Mouse (Mus musculus): Measurements from ENCODE around the gene Hipk2. TPM values are rescaled to one million over a fixed set of nuclear protein-coding genes. Genes with fewer than 3 reads are reported as not detected.

Hipk2 gene
- polyA plus RNA-seq, 1 experiment: 16.9 TPM

GRCm38 (mm10) chr6:38874035-38874434 lies 1.9 kb downstream of the Hipk2 start:
- TF ChIP-seq CTCF (IDR thresholded peaks at IDR 0.05; ENCODE audit: borderline replicate concordance, control insufficient read depth, extremely low read depth, insufficient read depth, low read length, poor library complexity): no peak
- TF ChIP-seq POLR2A (IDR thresholded peaks at IDR 0.05; ENCODE audit: control insufficient read depth, extremely low read depth, insufficient read depth, low read length, poor library complexity): no peak
- H3K36me3 ChIP-seq (ENCODE audit: control insufficient read depth, insufficient read depth, low read length): no peaks in the 10 kb centered on the region
- WGBS: 9% methylated on average over 8 of the region's 8 CpGs
- peak; percentile 40 for DNase-seq
- H3K27ac ChIP-seq (ENCODE audit: control insufficient read depth, insufficient read depth, low read length): no peak overlapping the region
- H3K4me3 ChIP-seq (ENCODE audit: control insufficient read depth, insufficient read depth, low read length): peak overlapping the region; percentile 23; the same call in 1 of the 2 replicates
- no peaks in the 10 kb centered on the region for H3K27me3 ChIP-seq (ENCODE audit: control insufficient read depth, insufficient read depth, low read length)
- 0 out of 2 replicates have a peak, but pooled peaks cover 4% of the 10 kb centered on the region for H3K4me1 ChIP-seq (replicated peaks; ENCODE audit: control insufficient read depth, insufficient read depth, low read length)

GRCm38 (mm10) chr6:38873316-38873715 lies 2.6 kb downstream of the Hipk2 start:
- H3K27ac ChIP-seq (ENCODE audit: control insufficient read depth, insufficient read depth, low read length): no peak overlapping the region
- 0 out of 2 replicates have a peak, but pooled peaks cover 4% of the 10 kb centered on the region for H3K4me1 ChIP-seq (replicated peaks; ENCODE audit: control insufficient read depth, insufficient read depth, low read length)
- H3K27me3 ChIP-seq (ENCODE audit: control insufficient read depth, insufficient read depth, low read length): no peaks in the 10 kb centered on the region
- TF ChIP-seq POLR2A (IDR thresholded peaks at IDR 0.05; ENCODE audit: control insufficient read depth, extremely low read depth, insufficient read depth, low read length, poor library complexity) (no peak), CTCF (IDR thresholded peaks at IDR 0.05; ENCODE audit: borderline replicate concordance, control insufficient read depth, extremely low read depth, insufficient read depth, low read length, poor library complexity) (no peak)
- no peak for DNase-seq
- no peak overlapping the region for H3K4me3 ChIP-seq (ENCODE audit: control insufficient read depth, insufficient read depth, low read length)
- WGBS: 92% methylated on average over 1 of the region's 1 CpGs
- H3K36me3 ChIP-seq (ENCODE audit: control insufficient read depth, insufficient read depth, low read length): no peaks in the 10 kb centered on the region

- Histone ChIP-seq H3K36me3 (ENCODE audit: control insufficient read depth, insufficient read depth, low read length) (no peaks in the 10 kb centered on the region), H3K4me3 (ENCODE audit: control insufficient read depth, insufficient read depth, low read length) (no peak overlapping the region), H3K4me1 (replicated peaks; ENCODE audit: control insufficient read depth, insufficient read depth, low read length) (no peaks in the 10 kb centered on the region), H3K27me3 (ENCODE audit: control insufficient read depth, insufficient read depth, low read length) (no peaks in the 10 kb centered on the region), H3K27ac (ENCODE audit: control insufficient read depth, insufficient read depth, low read length) (no peak overlapping the region)
- 62% methylated on average over 7 of the region's 7 CpGs for WGBS
- TF ChIP-seq CTCF (IDR thresholded peaks at IDR 0.05; ENCODE audit: borderline replicate concordance, control insufficient read depth, extremely low read depth, insufficient read depth, low read length, poor library complexity): no peak
- TF ChIP-seq POLR2A (IDR thresholded peaks at IDR 0.05; ENCODE audit: control insufficient read depth, extremely low read depth, insufficient read depth, low read length, poor library complexity): no peak
- no peak for DNase-seq
These were observed 4.9 kb downstream of the Hipk2 start for GRCm38 (mm10) chr6:38871051-38871450.

GRCm38 (mm10) chr6:38870070-38870469 lies 5.9 kb downstream of the Hipk2 start:
- H3K4me1 ChIP-seq (replicated peaks; ENCODE audit: control insufficient read depth, insufficient read depth, low read length): no peaks in the 10 kb centered on the region
- WGBS: 83% methylated on average over 2 of the region's 2 CpGs
- TF ChIP-seq POLR2A (IDR thresholded peaks at IDR 0.05; ENCODE audit: control insufficient read depth, extremely low read depth, insufficient read depth, low read length, poor library complexity): no peak
- no peak for TF ChIP-seq CTCF (IDR thresholded peaks at IDR 0.05; ENCODE audit: borderline replicate concordance, control insufficient read depth, extremely low read depth, insufficient read depth, low read length, poor library complexity)
- H3K27ac ChIP-seq (ENCODE audit: control insufficient read depth, insufficient read depth, low read length): no peak overlapping the region
- no peak for DNase-seq
- no peaks in the 10 kb centered on the region for H3K36me3 ChIP-seq (ENCODE audit: control insufficient read depth, insufficient read depth, low read length)
- no peak overlapping the region for H3K4me3 ChIP-seq (ENCODE audit: control insufficient read depth, insufficient read depth, low read length)
- H3K27me3 ChIP-seq (ENCODE audit: control insufficient read depth, insufficient read depth, low read length): no peaks in the 10 kb centered on the region

- no peaks in the 10 kb centered on the region for H3K27me3 ChIP-seq (ENCODE audit: control insufficient read depth, insufficient read depth, low read length)
- no peaks in the 10 kb centered on the region; the same call in 1 of the 2 replicates for H3K4me1 ChIP-seq (replicated peaks; ENCODE audit: control insufficient read depth, insufficient read depth, low read length)
- no peak overlapping the region for H3K27ac ChIP-seq (ENCODE audit: control insufficient read depth, insufficient read depth, low read length)
- 95% methylated on average over 1 of the region's 1 CpGs for WGBS
- TF ChIP-seq POLR2A (IDR thresholded peaks at IDR 0.05; ENCODE audit: control insufficient read depth, extremely low read depth, insufficient read depth, low read length, poor library complexity): no peak
- TF ChIP-seq CTCF (IDR thresholded peaks at IDR 0.05; ENCODE audit: borderline replicate concordance, control insufficient read depth, extremely low read depth, insufficient read depth, low read length, poor library complexity): no peak
- no peaks in the 10 kb centered on the region for H3K36me3 ChIP-seq (ENCODE audit: control insufficient read depth, insufficient read depth, low read length)
- H3K4me3 ChIP-seq (ENCODE audit: control insufficient read depth, insufficient read depth, low read length): no peak overlapping the region
- no peak for DNase-seq
These were observed 7.0 kb downstream of the Hipk2 start for GRCm38 (mm10) chr6:38868974-38869373.

- Histone ChIP-seq H3K27ac (ENCODE audit: control insufficient read depth, insufficient read depth, low read length) (no peak overlapping the region), H3K4me1 (replicated peaks; ENCODE audit: control insufficient read depth, insufficient read depth, low read length) (no peaks in the 10 kb centered on the region; the same call in 1 of the 2 replicates), H3K4me3 (ENCODE audit: control insufficient read depth, insufficient read depth, low read length) (no peak overlapping the region), H3K36me3 (ENCODE audit: control insufficient read depth, insufficient read depth, low read length) (no peaks in the 10 kb centered on the region), H3K27me3 (ENCODE audit: control insufficient read depth, insufficient read depth, low read length) (no peaks in the 10 kb centered on the region)
- no peak for DNase-seq
- 89% methylated on average over 1 of the region's 1 CpGs for WGBS
- no peak for TF ChIP-seq POLR2A (IDR thresholded peaks at IDR 0.05; ENCODE audit: control insufficient read depth, extremely low read depth, insufficient read depth, low read length, poor library complexity)
- no peak for TF ChIP-seq CTCF (IDR thresholded peaks at IDR 0.05; ENCODE audit: borderline replicate concordance, control insufficient read depth, extremely low read depth, insufficient read depth, low read length, poor library complexity)
These were observed 8.7 kb downstream of the Hipk2 start for GRCm38 (mm10) chr6:38867291-38867690.

- WGBS: 94% methylated on average over 2 of the region's 2 CpGs
- H3K4me3 ChIP-seq (ENCODE audit: control insufficient read depth, insufficient read depth, low read length): no peak overlapping the region
- no peak for TF ChIP-seq CTCF (IDR thresholded peaks at IDR 0.05; ENCODE audit: borderline replicate concordance, control insufficient read depth, extremely low read depth, insufficient read depth, low read length, poor library complexity)
- no peak for TF ChIP-seq POLR2A (IDR thresholded peaks at IDR 0.05; ENCODE audit: control insufficient read depth, extremely low read depth, insufficient read depth, low read length, poor library complexity)
- H3K27me3 ChIP-seq (ENCODE audit: control insufficient read depth, insufficient read depth, low read length): no peaks in the 10 kb centered on the region
- DNase-seq: no peak
- no peak overlapping the region for H3K27ac ChIP-seq (ENCODE audit: control insufficient read depth, insufficient read depth, low read length)
- H3K36me3 ChIP-seq (ENCODE audit: control insufficient read depth, insufficient read depth, low read length): no peaks in the 10 kb centered on the region
- H3K4me1 ChIP-seq (replicated peaks; ENCODE audit: control insufficient read depth, insufficient read depth, low read length): no peaks in the 10 kb centered on the region; the same call in 1 of the 2 replicates
These were observed 9.2 kb downstream of the Hipk2 start for GRCm38 (mm10) chr6:38866761-38867160.

All from thymus, adult 2 months (tissue).